Mouse (Mus musculus): ENCODE results near the gene Sptssb. TPM values are rescaled to one million over a fixed set of nuclear protein-coding genes. Genes with fewer than 3 reads are reported as not detected.

The Sptssb gene
- 638 and 666 TPM in 2 replicates for polyA plus RNA-seq (2015; fragmentation: Nextera tagmentation; extraction: Ambion mirVana)

GRCm38 (mm10) chr3:69859858-69860588 is at the start of gene Sptssb:
TSS of gene Sptssb (minus strand) at chr3:69859940.

Other genes with a start within 250 kb of the Sptssb start
- gene Nmd3, start 138.0 kb downstream of the Sptssb start, polyA plus RNA-seq (2015; fragmentation: Nextera tagmentation; extraction: Ambion mirVana) = 91.0 and 94.6 TPM in 2 replicates
- gene Otol1, start 147.7 kb upstream of the Sptssb start, polyA plus RNA-seq (2015; fragmentation: Nextera tagmentation; extraction: Ambion mirVana) = not detected in 2 replicates